Mouse (Mus musculus) frontal cortex, adult (tissue): ENCODE data around the gene Nek3.

Experiments
- ATAC-seq: cut with Nextera tagmentation; 2 replicates; pipeline ENCODE4 v1.9.2; 2017; ENCODE audit warnings: mild to moderate bottlenecking, moderate library complexity, mixed read lengths; ENCODE audit not compliant: low TSS enrichment

The Nek3 gene

GRCm38 (mm10) chr8:22166080-22166603 is at the start of gene Nek3:
Gene Nek3 (minus strand): TSS chr8:22166435.
- ATAC-seq: peak; percentile 92

GRCm38 (mm10) chr8:22214826-22215225 is 48.6 kb upstream of the Nek3 start:
- no peak for ATAC-seq

- ATAC-seq: no peak
These were observed 42.8 kb upstream of the Nek3 start for GRCm38 (mm10) chr8:22209012-22209411.

- no peak for ATAC-seq
These were observed 41.3 kb upstream of the Nek3 start for GRCm38 (mm10) chr8:22207535-22207934.

- no peak for ATAC-seq
These were observed 33.2 kb upstream of the Nek3 start for GRCm38 (mm10) chr8:22199481-22199880.

GRCm38 (mm10) chr8:22197914-22198313 is 31.7 kb upstream of the Nek3 start:
- ATAC-seq: no peak

GRCm38 (mm10) chr8:22193432-22194010 is 27.3 kb upstream of the Nek3 start:
- ATAC-seq: peak; percentile 32; the same call in 1 of the 2 replicates

GRCm38 (mm10) chr8:22192660-22193431 is 26.6 kb upstream of the Nek3 start, which contains the start of gene Vps36:
Gene Vps36 (plus strand): TSS chr8:22192809.
- ATAC-seq: peak; percentile 97

GRCm38 (mm10) chr8:22185431-22186397 is 19.5 kb upstream of the Nek3 start, which contains the start of gene Ckap2:
Gene Ckap2 (minus strand): TSS chr8:22185819.
- peak; percentile 99 for ATAC-seq

GRCm38 (mm10) chr8:22184884-22185283 is 18.6 kb upstream of the Nek3 start:
- no peak for ATAC-seq

- ATAC-seq: no peak
These were observed 9.7 kb upstream of the Nek3 start for GRCm38 (mm10) chr8:22175966-22176365.

GRCm38 (mm10) chr8:22169167-22169566 is 2.9 kb upstream of the Nek3 start:
- peak; percentile 62 for ATAC-seq

GRCm38 (mm10) chr8:22165251-22166079 is 770 bp downstream of the Nek3 start:
- ATAC-seq: 0 out of 2 replicates have a peak, but pooled peaks have one; percentile 8

GRCm38 (mm10) chr8:22164431-22164830 is 1.8 kb downstream of the Nek3 start:
- ATAC-seq: no peak

- ATAC-seq: no peak
These were observed 4.0 kb downstream of the Nek3 start for GRCm38 (mm10) chr8:22162206-22162605.

GRCm38 (mm10) chr8:22150345-22150663 is 15.9 kb downstream of the Nek3 start:
- no peak for ATAC-seq

GRCm38 (mm10) chr8:22149643-22150344 is 16.4 kb downstream of the Nek3 start:
- no peak for ATAC-seq

GRCm38 (mm10) chr8:22148367-22148740 is 17.9 kb downstream of the Nek3 start:
- ATAC-seq: no peak

GRCm38 (mm10) chr8:22147706-22148366 is 18.4 kb downstream of the Nek3 start:
- ATAC-seq: no peak

GRCm38 (mm10) chr8:22145831-22146230 is 20.4 kb downstream of the Nek3 start:
- no peak for ATAC-seq
